Mouse (Mus musculus) brain, embryonic 18.5 days (tissue): ENCODE measurements around the gene Apba1.

ENCODE experiments used
- DNase-seq: peaks from one replicate; pipeline ENCODE4 v3.0.0-alpha.2; 2012; ENCODE audit warnings: low read depth, low spot score

Gene Apba1

DNA sequence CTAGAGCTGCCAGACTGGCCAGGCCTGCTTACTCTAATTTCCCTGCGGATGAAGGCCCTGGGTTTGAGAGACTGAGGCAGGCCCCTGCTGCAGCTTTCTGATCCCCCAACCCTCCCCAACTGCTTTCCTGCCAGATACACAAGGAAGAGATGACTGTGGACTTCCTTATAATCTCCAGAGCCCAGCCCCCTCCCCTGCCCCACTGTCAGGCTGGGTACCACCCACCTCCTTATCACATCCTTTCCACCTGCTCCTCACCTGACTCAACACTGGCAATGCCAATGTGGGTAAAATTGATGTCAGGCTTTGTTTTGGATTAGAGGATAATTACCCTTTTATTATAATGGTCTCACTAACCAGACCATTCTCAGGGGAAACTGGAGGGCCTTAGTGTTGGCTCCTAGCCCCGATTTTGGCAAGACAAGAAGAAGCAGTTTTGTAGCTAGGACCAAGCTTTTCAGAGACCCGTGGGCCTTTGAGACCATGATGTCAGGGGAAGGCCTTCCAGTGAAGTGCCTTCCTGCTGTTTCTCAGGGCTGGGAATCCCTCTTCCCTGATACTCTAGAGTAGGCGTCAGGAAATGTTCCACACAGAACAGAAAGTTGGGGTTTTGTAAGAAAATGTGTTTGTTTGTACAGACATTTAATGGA is 44.7 kb downstream of the Apba1 start:
- DNase-seq: no peak

DNA sequence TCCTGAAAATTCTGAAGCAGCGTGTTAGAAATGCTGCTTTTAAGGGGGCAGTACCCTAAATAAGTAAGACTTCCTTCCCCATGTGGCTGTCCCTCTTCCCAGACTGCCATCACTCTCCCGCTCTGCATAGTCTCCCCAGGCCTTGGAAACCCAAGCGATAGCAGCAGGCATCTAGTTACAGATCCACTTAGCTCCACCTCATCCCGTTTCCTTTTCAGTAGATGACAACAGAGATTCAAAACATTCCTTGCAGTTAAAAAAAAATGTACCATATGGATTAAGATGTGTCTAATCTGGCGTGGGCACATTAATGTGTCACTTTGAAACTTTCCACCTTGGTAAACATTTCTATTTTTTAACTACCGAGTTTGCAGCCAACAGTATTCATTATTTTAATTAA is 48.1 kb downstream of the Apba1 start:
- no peak for DNase-seq

DNA sequence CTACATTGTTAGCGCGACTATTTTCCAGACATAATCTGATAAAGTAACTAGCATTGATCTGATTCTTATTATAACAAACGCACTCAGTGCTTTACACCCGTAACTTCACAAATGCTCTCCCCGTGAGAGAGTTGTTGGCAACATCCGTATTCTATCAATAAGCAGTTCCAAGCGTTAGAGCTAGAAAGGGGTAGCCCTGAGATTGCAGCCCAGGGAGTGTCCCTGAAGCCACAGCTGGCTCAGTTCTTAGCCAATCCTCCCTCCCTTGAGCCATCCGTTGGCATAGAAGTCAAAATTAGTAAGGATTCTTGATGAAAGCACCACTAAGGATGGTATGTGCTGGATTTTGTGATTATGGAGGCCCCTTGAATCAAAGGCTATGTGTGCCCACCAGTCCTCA is 48.7 kb downstream of the Apba1 start:
- no peak for DNase-seq

DNA sequence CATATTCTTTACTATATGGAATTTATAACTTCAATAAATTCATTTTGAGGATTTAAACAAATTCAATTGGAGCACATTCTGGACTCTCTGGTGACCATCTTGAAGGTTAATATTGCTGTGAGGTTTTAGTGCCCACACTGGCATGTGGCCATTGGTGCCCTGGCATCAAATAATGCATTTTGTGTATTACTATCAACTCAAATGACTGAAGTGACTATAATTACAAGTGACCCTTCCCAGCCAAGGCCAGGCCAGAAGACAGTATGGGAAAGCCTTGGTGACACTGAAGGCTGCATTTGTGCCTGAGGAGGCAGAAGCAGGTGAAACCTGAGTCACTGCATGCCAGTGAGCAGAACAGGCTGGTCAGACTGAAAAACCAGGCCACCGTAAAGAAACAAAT is 50.5 kb downstream of the Apba1 start:
- no peak for DNase-seq

DNA sequence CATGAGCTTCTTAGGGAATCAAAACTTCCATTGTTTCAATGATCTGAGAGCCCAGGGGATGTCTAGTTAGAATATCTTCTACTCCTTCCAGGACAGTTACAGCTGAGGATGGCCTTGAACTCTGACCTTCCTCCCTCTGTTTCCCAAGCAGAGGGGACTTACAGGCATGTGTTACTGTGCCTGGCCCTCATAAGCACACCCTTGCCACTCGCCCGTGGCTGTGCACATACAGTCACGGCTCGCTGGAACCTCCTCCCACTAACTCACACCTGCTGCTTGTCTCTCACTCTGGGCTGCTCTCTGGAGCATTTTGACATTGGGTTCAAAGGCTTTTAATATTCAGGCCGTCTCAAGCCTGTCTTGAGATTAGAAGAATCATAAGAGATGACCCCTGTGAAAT is 51.8 kb downstream of the Apba1 start:
- DNase-seq: no peak

DNA sequence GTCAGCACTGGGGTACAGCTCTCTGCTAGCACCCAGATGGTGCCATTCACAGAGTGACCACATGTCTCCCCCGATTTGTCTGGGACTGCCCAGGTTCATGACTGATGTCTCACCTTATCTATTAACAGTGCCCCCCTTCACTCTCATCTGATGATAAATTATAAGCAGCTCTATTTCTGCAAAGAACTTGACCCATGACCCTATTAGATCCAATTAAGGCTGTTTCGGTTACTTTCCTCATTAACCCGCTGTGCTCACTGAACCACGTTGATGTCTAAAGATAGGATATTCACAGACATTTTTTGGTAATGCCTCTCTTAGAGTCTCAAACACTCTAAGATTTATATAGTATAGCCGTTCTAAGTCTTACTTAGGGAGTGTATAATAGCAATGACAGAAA is 52.3 kb downstream of the Apba1 start:
- DNase-seq: no peak

DNA sequence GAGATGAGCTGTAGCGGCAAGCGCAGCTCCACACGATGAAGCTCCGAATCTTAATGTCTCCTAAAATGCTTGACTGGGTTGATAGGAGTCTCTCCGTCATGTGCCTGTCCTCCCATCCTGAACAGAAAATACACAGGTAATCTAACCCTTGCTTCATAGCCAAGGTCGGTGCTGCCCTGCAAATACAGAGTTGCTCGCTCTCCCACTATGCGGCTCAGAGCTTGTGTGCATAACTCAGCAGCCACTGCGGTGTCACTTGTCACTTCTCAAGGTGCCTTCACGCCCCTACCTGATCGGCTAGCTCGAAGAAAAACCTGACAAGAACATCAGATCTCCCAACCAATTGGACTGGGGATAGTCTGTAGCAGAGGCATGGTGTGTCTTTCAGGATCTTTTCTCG is 58.1 kb downstream of the Apba1 start:
- no peak for DNase-seq

DNA sequence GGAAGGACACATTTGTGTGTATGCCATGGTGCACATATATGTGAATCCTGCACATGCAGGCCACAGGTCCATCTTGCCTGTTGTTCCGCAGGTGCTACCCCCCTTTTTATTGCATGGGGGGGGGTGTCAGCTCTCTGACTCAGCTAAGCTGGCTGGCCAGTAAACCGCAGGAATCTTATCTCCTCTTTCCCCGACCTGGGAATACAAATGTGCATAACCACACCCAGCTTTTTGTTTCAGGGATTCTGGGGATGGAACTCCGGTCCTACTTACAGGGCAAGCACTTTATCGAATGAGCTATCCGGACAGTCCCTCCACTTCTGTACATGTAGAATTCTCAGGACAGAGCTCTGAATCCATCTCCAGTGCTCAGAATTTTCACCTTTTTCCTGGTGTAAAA is 58.5 kb downstream of the Apba1 start:
- no peak for DNase-seq

DNA sequence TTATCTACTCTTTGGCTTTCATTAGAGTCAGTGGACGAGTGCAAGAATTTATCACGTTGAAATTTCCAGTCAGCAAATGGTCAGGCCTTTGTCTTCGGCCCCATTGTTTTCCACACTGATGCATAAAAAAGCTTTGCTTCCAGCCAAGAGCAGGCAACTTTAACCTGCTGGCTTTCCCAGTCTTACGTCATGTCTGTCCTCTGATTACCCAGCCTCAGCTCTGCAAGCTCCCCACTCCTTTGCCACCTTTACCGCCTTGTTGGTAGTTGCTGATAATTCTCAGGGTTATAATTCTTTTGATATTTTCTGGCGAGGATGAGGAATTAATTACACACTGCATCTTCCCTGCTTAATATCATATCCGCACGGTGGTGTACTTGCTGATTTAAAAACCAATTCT is 61.2 kb downstream of the Apba1 start:
- no peak for DNase-seq

DNA sequence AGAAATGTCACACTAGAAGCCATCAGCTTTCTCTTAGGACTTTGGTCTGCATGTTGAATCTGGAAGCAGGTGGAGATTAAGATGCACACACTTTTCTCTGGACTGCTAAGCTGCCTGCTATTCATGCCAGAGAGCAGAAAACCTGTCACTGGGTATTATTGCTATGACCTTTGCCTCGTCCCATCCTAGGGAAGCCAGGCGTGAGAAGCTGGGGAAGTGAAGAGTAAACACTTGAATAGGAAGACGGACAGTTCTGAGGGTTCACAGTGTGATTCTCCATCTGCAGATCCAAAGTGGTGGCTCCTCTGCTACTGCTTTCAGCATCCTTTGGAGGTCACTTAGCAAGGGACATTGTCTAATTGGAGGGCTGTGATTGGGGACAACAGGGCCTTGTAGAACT is 63.8 kb downstream of the Apba1 start:
- no peak for DNase-seq

DNA sequence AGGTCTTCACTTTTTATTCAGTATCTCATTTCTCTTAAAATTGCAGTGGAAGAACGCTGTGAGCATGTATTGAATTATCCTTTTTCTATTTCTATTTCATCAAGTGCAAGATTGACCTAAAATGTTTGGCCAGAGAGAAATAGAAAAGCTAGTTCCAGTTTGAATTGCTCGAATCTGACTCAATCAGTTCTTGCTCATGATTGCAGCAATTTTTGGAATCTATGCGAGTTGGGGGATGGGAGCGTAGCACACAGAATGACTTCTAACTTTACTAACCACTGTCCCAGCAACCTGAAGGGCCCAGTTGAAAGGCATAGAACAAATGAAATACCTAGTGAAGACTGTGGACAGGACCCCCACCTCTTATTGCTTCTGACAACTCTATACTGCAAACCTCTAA is 64.8 kb downstream of the Apba1 start:
- no peak for DNase-seq

DNA sequence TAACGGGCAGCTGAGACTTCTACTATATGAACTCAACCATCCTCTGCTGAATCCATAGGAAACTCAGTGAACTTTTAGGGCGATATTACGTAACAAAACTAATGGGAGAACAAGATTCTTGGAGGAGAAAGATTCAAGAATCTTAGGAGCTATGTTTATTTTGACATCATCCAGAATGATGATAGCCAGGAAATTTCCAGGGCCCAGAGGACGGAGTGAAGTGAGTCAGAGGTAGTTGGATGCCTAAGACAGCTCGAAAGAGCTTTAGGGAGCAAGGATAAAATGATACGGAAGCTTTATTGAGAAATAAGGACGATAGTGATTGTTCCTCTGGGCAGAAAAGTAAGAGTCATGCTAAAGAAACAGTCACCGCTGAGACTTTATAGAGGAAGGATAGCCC is 67.6 kb downstream of the Apba1 start:
- no peak for DNase-seq

DNA sequence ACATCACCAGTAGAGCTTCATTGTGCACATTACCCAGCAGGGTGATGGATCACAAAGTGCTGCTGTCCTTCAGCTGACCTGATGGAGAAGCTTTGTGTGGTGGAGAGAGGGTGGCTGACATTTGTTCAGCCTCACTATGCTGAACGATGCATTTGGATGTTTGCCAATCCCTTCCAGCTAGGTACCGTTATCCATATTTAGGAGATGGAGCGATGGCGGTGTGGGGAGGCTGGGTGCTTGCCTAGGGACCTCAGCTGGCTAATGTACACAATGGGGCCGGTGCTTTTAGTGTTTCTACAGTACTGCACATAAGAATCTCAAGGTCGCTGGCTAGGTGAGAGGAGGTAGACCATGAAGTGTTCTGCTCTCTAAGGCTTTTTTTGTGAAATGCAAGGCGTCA is 72.1 kb downstream of the Apba1 start:
- no peak for DNase-seq

DNA sequence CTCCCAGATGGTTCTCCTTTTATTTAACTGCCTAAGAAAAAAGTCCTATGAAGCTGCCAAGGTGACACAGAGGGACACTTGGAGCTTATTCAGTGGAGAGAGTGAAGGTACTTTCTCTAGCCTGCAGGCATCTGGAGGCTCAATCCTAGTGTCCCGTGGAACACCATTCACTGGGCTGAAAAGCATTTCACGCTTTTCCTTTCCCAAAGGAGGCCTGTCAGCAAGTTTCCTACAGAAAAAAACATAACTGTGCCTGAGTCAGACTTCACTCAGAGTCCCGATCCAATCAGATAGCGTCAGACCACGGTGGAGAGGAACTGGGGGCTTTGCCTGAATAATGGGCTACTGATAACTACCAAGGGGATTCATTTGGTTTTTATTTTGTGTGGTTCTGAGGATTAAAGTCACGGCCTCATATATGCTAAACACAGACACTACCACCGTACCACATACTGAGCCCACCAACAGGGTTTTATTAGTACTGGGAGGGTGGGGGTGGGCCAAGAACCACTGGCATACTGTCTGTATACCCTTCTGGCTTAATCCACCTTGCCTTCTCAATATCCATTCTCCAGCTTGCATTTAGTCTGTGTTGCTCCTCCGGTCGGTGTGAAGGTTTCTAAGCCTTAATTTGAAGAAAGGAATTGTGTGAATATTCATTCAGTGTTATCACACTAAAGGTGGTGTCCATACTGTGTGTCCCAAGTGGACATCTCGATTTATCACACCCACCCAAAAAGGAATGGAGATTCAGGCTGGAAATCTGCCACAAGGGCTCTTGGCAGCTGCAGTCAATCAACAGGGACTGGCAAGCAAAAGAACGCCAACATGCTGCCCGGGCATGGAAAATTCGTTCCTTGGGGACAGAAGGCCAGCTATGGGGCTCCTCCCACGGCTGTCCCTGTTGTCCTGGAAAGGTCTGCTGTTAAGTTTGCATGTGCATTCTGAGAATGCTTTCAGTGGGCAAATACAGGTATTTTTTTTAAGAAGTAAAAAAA is 75.3 kb downstream of the Apba1 start:
- no peak for DNase-seq

DNA sequence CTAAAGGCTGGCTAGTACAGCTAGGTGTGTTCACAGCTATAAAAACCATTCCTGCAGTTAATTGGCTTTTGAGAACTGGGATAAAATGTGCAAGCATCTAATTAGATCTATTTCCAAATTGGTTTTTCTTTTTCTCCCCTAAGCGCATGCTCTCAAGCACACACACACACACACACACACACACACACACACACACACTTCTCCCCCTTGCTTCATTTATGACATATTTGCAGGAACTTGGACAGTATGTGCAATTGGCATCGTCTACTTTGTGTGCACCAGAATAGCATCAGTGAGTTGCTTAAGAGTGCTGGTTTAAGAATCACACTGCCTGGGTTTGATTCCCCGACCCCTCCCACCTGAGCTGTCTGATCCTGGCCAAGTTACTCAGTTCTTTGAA is 76.0 kb downstream of the Apba1 start:
- peak; percentile 32 for DNase-seq

DNA sequence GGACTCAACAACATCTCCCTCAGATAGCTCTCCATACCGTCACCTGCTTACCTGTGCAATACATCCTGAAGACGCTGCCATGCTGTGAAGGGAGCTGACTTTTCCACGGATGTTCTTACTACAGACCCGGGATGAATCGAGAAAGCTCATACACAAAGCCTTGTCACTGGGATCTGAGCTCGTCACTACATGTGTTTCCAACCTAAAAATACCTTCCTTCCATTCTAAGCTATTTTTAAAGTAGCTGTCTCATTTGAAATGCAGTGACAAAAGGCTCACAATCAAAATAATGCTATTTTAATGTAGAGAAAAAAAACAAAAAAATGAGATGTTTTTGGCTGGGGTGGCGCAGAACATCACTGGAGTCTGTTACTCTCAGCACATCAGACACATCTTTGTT is 97.1 kb downstream of the Apba1 start:
- no peak for DNase-seq

DNA sequence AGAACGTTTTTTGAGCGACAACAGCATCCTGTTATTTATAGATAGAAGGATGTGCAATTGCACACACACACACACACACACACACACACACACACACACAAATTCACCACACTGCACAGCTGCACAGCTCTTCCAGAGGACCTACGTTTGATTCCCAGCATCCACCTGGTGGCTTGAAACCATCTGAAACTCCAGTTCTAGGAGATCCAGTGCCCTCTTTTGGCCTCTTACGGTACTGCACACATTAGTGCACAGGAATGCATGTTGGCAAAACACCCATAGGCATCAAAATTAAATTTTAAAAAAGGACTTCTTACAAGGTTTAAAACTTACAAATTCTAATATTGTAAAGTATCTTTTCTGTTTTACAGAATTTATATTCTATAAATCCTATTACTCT is 99.4 kb downstream of the Apba1 start:
- no peak for DNase-seq

DNA sequence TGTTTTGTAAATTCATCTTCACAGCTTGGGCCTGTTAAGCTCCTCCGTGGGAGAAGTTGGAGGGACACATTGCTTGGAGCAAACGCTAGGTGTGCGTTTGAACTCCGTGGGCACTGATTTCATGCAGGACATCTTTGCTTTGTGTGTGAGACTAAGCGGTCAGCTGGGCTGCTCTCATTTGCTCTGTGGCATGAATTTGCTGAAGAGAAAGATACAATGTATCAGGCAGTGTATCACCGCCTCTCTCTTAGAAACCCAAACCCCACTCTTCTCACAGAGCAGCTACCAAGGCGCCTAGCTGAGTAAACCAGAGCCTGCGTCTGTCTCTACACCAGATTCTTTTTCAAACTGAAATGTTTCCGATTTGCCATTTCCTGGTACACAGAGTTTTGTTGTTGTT is 100.1 kb downstream of the Apba1 start:
- DNase-seq: no peak

DNA sequence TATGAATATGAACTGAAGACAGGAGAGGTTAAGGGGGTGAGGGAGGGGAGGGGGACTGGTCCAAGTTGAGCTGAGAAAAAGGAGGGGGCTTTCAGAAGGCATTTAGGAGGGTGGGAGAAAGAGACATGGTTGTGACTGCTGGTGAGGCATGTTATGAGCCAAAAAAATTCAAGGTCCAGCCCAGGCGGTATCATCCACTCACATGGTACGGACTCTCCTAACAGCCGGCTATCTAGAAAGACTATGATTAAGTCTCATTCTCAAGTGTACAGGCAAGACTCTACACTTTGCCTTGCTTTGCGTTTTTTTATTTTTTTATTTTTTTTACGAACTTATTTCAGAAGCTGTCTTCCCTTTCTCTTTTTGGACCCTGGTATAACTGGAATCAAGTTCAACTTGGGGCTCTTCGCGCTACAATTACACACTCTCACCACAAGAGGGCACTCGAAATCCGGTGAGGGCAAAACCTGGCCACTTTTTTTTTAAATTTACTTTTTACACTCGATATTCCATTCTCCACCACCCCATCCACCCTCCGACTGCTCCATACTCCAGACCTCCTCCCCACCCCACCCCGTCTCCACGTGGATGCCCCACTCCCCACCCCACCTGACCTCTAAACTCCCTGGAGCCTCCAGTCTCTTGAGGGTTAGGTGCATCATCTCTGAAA is 101.6 kb downstream of the Apba1 start:
- no peak for DNase-seq

DNA sequence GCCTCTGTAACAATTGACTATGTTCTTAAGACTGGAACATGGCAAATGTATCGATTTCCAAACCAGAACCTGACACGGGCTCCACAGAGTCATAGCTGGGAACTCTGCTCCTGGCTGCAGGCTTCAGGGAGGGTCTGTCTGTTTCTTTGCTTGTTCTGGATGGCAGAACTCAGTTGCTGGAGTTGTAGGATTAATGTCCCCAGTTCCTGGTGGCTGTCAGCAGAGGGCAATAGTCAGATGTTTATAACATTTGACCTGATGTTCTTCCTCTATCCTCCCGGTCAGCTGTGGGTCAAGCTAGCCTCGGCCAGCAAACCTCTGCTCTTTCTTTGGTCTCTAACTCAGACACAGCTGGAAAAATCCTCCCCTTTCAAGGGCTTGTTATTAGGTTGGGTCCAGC is 104.0 kb downstream of the Apba1 start:
- no peak for DNase-seq

DNA sequence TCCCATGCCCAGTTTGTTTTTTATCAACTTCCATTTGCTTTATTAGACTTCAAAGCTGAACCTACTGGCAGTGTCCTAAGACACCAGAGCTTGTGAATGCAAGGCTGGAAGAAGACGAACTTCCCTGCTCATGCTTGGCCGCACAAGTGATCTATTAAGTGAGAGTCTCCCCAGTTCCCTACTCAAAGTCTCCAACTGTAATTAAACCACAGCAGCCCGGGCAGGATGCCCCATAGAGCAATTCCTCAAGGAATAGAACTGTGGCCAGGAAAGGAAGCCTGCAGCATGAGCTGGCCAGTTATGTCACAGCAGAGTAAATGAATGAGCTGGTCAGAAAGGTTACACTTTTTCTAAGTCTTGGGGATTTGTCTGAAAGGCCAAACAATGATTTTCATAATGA is 105.3 kb downstream of the Apba1 start:
- no peak for DNase-seq

DNA sequence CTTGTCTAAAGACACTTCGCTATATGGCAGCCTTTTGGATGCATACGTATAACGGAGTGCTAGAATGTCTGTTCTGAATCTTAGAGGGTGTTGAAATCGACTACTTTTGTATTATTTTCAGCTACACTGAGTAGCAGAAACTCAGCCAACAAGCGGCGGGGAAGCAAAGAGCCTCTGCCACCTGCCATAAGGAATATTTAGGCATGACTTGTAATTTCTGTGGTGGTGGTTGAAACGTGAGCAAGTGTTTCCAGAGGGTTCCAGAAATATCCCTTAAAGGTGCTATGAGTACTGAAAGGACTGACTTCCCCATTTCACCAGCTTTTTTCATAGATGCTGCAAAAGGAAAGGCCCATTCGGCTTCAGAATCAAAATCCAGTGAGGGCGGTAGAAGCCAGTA is 107.4 kb downstream of the Apba1 start:
- no peak for DNase-seq

DNA sequence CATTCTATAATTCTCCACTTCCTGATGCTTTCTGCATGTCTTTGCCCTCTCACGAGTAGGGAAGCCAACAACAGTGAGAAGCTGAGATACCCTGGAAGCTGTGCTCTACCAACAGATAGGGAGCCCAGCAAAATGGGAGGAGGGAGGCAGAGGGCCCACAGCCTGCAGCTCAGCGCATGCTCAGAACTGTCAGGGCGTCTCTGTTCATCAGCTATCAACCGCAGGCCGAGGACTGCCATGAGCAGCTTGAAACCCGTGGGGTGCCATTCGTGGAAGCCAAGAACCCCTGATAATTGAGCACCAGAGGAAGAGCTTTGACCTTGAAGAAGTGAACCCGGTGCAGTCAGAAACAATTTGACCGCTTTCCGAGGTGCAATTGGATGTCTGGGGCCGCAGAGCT is 108.4 kb downstream of the Apba1 start:
- DNase-seq: no peak
